Mouse (Mus musculus): Measurements from ENCODE around the gene Extl1. TPM values are rescaled to one million over a fixed set of nuclear protein-coding genes. Genes with fewer than 3 reads are reported as not detected.

Gene Extl1
- polyA plus RNA-seq, 1 experiment: 49.2 TPM

DNA sequence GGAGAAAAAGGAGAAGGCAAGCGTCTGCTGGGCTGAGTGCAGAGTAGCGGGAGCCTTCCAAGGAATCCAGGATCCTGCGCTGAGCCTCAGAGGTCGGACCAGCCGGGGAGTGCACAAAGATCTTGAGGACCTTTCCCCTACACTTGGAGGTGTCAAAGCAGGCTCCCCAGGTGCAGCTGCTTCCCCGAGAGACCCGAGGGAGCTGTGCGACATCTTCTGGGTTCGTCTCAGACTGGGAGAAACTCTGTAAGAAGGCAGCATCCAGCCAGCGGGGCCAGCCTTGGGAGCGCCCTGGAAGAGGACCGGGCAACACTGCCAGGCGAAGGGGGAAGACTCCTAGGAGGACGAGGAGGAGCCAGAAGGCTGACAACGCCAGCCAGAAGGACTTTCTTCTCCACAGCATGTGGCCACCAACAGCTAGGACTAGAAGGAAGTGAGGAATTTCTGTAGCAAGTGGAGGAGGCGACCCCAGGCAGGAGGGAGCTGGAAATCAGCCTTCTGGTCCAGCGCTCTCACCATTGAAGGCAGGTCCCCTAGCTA lies 12.3 kb downstream of the Extl1 start:
- Histone ChIP-seq H3K4me1 (ENCODE audit: control insufficient read depth, insufficient read depth, low read length) (0 out of 2 replicates have a peak, but pooled peaks cover 2% of the 10 kb centered on the region), H3K4me3 (ENCODE audit: insufficient read depth, low read length) (peak overlapping the region; percentile 93), H3K27ac (ENCODE audit: insufficient read depth, low read length) (peak overlapping the region; percentile 73)
- TF ChIP-seq CTCF (IDR thresholded peaks at IDR 0.05; ENCODE audit: extremely low read depth, insufficient read depth, low read length) (no peak), POLR2A (IDR thresholded peaks at IDR 0.05; ENCODE audit: extremely low read depth, insufficient read depth, low read length) (no peak)

DNA sequence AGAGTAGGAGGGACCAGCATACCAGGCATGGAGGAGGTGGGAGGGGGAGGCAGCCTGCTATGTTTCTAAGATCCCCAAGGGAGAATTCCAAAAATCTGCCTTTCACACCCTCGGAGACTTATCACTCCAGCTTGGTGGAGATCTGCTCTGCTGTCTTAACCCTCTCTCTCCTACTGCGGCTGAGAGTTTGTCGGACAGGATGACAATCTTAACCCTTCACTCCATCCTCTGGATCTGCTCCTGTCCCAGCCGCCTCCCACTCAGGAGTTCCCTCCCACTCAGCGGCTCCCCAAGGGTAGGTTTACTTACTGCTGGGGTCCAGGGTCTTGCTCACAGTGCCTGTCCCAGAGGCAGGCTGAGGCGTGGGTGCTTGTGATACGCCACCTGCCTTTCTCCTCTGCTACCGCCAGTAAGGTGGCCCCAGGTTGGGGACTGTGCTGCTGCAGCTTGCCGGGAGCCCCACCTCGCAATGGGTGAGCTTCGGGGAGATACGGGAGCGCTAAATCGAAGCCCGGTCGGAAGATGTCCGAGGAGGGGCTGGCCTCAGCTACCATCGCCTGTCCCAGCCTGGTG lies 12.9 kb downstream of the Extl1 start:
- H3K4me1 ChIP-seq (ENCODE audit: control insufficient read depth, insufficient read depth, low read length): 0 out of 2 replicates have a peak, but pooled peaks cover 3% of the 10 kb centered on the region
- peak overlapping the region; percentile 73 for H3K27ac ChIP-seq (ENCODE audit: insufficient read depth, low read length)
- H3K4me3 ChIP-seq (ENCODE audit: insufficient read depth, low read length): peak overlapping the region; percentile 93
- peak; percentile 60 for TF ChIP-seq POLR2A (IDR thresholded peaks at IDR 0.05; ENCODE audit: extremely low read depth, insufficient read depth, low read length)
- TF ChIP-seq CTCF (IDR thresholded peaks at IDR 0.05; ENCODE audit: extremely low read depth, insufficient read depth, low read length): no peak

DNA sequence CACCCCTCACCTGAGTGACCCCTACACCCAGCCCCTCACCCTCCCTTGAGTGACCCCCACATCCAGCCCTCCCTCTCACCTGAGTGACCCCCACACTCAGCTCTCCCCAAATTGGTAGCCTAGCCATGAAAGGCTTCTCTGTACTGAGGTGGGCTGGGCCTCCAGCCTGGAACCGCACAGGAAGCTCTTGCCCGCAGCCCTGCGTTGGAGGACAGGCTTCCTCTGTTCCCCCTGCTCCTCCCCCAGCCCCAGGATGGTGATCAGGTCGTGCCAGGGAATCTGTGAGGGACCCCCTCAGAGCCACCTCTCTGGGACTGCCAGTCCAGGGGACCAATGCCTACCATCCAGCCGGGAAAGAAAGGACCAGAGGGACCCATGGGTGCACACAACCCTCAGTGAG lies 18.4 kb downstream of the Extl1 start:
- Histone ChIP-seq H3K27ac (ENCODE audit: insufficient read depth, low read length) (no peak overlapping the region), H3K4me3 (ENCODE audit: insufficient read depth, low read length) (no peak overlapping the region), H3K4me1 (ENCODE audit: control insufficient read depth, insufficient read depth, low read length) (0 out of 2 replicates have a peak, but pooled peaks cover 3% of the 10 kb centered on the region)
- TF ChIP-seq CTCF (IDR thresholded peaks at IDR 0.05; ENCODE audit: extremely low read depth, insufficient read depth, low read length) (no peak), POLR2A (IDR thresholded peaks at IDR 0.05; ENCODE audit: extremely low read depth, insufficient read depth, low read length) (no peak)

DNA sequence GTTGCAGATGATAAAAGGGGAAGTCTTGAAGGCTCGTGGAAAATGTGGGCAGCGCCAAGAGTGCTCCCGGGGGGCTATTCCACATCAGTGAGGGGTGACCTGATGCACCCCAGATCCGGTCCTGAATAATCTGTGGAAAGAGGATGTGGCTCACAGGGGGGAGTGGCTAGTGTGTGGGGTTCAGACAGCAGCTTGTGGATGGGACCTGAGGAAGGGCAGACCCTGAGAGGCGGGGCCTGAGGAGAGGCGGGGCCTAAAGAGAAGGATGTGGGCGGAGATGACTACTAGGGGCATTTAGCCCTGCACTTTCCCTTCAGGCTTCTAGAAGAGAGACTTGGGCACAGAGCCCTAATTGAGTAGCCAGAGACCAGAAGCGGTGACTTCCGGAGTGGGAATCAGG lies 21.1 kb downstream of the Extl1 start:
- Histone ChIP-seq H3K4me1 (ENCODE audit: control insufficient read depth, insufficient read depth, low read length) (0 out of 2 replicates have a peak, but pooled peaks cover 1% of the 10 kb centered on the region), H3K27ac (ENCODE audit: insufficient read depth, low read length) (no peak overlapping the region), H3K4me3 (ENCODE audit: insufficient read depth, low read length) (no peak overlapping the region)
- TF ChIP-seq CTCF (IDR thresholded peaks at IDR 0.05; ENCODE audit: extremely low read depth, insufficient read depth, low read length) (no peak), POLR2A (IDR thresholded peaks at IDR 0.05; ENCODE audit: extremely low read depth, insufficient read depth, low read length) (no peak)

- Histone ChIP-seq H3K4me1 (ENCODE audit: control insufficient read depth, insufficient read depth, low read length) (0 out of 2 replicates have a peak, but pooled peaks cover 1% of the 10 kb centered on the region), H3K27ac (ENCODE audit: insufficient read depth, low read length) (no peak overlapping the region), H3K4me3 (ENCODE audit: insufficient read depth, low read length) (no peak overlapping the region)
- TF ChIP-seq POLR2A (IDR thresholded peaks at IDR 0.05; ENCODE audit: extremely low read depth, insufficient read depth, low read length): no peak
- TF ChIP-seq CTCF (IDR thresholded peaks at IDR 0.05; ENCODE audit: extremely low read depth, insufficient read depth, low read length): no peak
These were observed 21.5 kb downstream of the Extl1 start for GRCm38 (mm10) chr4:134362124-134362523.

DNA sequence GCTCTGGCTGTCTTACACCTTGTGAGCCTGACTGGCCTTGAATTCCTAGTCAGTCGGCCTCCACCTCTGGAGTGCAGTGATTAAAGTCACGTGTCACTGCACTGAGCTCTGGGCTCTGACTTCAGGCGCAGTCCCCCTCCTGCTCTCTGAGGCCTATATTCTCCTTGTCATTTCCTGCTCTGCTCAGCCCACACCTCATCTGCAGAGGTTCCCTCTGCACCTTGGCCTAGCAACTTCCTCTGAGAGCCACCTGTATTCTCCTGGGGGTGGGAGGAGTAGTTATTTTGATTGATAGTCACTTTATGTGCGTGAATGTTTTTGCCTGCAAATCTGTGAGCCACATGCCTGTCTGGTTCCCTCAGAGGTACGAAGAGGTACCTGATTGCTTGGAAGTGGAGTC lies 22.4 kb downstream of the Extl1 start:
- Histone ChIP-seq H3K4me3 (ENCODE audit: insufficient read depth, low read length) (no peak overlapping the region), H3K4me1 (ENCODE audit: control insufficient read depth, insufficient read depth, low read length) (0 out of 2 replicates have a peak, but pooled peaks cover 1% of the 10 kb centered on the region), H3K27ac (ENCODE audit: insufficient read depth, low read length) (no peak overlapping the region)
- no peak for TF ChIP-seq CTCF (IDR thresholded peaks at IDR 0.05; ENCODE audit: extremely low read depth, insufficient read depth, low read length)
- TF ChIP-seq POLR2A (IDR thresholded peaks at IDR 0.05; ENCODE audit: extremely low read depth, insufficient read depth, low read length): no peak

DNA sequence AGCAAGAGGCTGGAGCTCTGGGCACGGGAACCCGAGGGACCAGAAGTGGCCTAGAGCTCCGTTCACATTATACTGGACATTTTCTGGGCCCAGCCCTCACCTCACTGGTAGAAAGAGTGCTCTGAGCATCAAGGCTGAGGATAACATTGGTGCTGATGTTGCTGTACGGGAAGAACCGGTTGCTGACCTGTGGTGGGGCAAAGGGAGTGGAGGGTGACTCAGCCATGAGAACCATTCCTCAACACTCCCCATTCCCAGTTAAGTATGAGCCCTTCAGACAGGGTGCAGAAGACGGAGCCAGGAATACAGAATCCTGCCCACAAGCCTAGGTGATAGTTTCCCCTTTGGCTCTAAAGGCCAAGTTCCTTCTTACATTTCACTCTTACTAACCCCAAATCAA lies 24.0 kb downstream of the Extl1 start:
- Histone ChIP-seq H3K4me3 (ENCODE audit: insufficient read depth, low read length) (no peak overlapping the region), H3K27ac (ENCODE audit: insufficient read depth, low read length) (no peak overlapping the region), H3K4me1 (ENCODE audit: control insufficient read depth, insufficient read depth, low read length) (no peaks in the 10 kb centered on the region)
- no peak for TF ChIP-seq POLR2A (IDR thresholded peaks at IDR 0.05; ENCODE audit: extremely low read depth, insufficient read depth, low read length)
- no peak for TF ChIP-seq CTCF (IDR thresholded peaks at IDR 0.05; ENCODE audit: extremely low read depth, insufficient read depth, low read length)

DNA sequence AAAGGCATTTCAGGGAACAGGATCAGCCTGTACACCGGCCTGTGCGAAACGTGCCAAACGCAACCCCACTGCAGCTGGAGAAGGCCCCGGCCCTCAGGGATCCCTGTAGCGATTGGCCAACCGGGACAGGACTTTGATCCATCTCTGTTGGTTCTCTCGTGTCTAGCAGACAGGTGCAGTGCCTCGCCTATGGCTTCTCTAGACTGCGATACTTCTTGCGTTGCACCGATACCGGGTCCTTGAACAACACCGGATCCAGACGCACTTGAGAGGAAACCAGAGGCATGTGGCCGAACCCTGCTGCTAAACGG lies 26.2 kb downstream of the Extl1 start:
- H3K27ac ChIP-seq (ENCODE audit: insufficient read depth, low read length): no peak overlapping the region
- no peak overlapping the region for H3K4me3 ChIP-seq (ENCODE audit: insufficient read depth, low read length)
- H3K4me1 ChIP-seq (ENCODE audit: control insufficient read depth, insufficient read depth, low read length): no peaks in the 10 kb centered on the region
- TF ChIP-seq POLR2A (IDR thresholded peaks at IDR 0.05; ENCODE audit: extremely low read depth, insufficient read depth, low read length) (no peak), CTCF (IDR thresholded peaks at IDR 0.05; ENCODE audit: extremely low read depth, insufficient read depth, low read length) (no peak)

- H3K4me1 ChIP-seq (ENCODE audit: control insufficient read depth, insufficient read depth, low read length): no peaks in the 10 kb centered on the region
- no peak overlapping the region for H3K4me3 ChIP-seq (ENCODE audit: insufficient read depth, low read length)
- no peak overlapping the region for H3K27ac ChIP-seq (ENCODE audit: insufficient read depth, low read length)
- peak; percentile 91 for TF ChIP-seq CTCF (IDR thresholded peaks at IDR 0.05; ENCODE audit: extremely low read depth, insufficient read depth, low read length)
- TF ChIP-seq POLR2A (IDR thresholded peaks at IDR 0.05; ENCODE audit: extremely low read depth, insufficient read depth, low read length): no peak
These were observed 26.8 kb downstream of the Extl1 start for GRCm38 (mm10) chr4:134356591-134357460.
